Mouse (Mus musculus) ES-Bruce4 (cell line): Measurements from ENCODE around the gene Nrbp1.

ENCODE experiments used
- EP300 ChIP-seq: IDR thresholded peaks from 2 replicates; pipeline ENCODE4 v1.6.1; 2011; ENCODE audit warnings: low read depth, low read length; ENCODE audit not compliant: insufficient read depth
- POLR2A ChIP-seq: IDR thresholded peaks from one replicate; pipeline ENCODE4 v1.8.1; 2011; ENCODE audit warnings: low read length; ENCODE audit not compliant: insufficient read depth

DNA sequence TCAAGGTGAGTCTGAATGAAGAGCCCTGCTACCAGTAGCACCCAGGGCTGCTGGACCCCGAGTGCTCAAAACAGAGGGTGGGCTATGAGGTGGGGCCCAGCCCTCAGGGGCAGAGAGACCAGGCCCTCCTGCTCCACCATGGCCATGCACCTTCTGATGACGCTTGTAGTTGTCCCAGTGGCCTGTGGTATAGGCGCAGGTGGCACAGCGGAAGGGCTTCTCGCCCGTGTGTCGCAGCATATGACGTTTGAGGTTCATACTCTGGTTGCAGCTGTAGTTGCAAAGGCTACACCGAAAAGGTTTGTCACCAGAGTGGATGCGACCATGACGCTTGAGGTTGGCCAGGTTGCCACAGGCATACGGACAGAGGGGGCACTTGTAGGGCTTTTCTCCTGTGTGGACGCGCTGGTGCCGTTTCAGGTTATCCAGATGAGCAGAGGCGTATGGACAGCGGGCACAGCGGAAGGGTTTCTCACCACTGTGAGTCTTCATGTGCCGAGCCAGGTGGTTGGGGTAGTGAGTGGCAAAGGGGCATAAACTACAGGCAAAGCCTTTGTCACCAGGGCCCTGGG is 41.3 kb upstream of the Nrbp1 start:
- TF ChIP-seq EP300, result no peak
- TF ChIP-seq POLR2A, result no peak
